Mouse (Mus musculus) gastrocnemius, postnatal 14 days (tissue): ENCODE measurements around the gene D430041D05Rik. TPM values are rescaled to one million over a fixed set of nuclear protein-coding genes. Genes with fewer than 3 reads are reported as not detected.
A peak's percentile ranks its signal among the peaks of the same experiment; 100 is the strongest.

ENCODE experiments used
- DNase-seq: peaks from one replicate; pipeline ENCODE4 v3.0.0; 2021; ENCODE audit warnings: mixed read lengths
- intact Hi-C: fragments of 180-260 bp; cut with DNase I; formaldehyde crosslinking; loops from one replicate; pipeline ENCODE4 v1.15.1; 2025; ENCODE audit warnings: low total_unique reads
- long read RNA-seq, 2 experiments: library from polyadenylated mRNA; stranded (forward); transcript quantifications; one replicate each; pipeline ENCODE4 v2.0.0; 2021
- total RNA-seq, 2 experiments: library from RNA; stranded (reverse); gene quantifications; 2 replicates each; pipeline ENCODE4 v1.2.3; 2021

D430041D05Rik gene
- 1 to 10 TPM; 1.0 to 1.5 TPM for total RNA-seq
- long read RNA-seq, experiment 1, partial matches to known transcripts: 0 of 1 reads
- long read RNA-seq, experiment 1, other reads (novel, unspliced or antisense): 1 of 1 reads
- long read RNA-seq, experiment 2, partial matches to known transcripts: 0 of 1 reads
- long read RNA-seq, experiment 2, other reads (novel, unspliced or antisense): 1 of 1 reads

DNA sequence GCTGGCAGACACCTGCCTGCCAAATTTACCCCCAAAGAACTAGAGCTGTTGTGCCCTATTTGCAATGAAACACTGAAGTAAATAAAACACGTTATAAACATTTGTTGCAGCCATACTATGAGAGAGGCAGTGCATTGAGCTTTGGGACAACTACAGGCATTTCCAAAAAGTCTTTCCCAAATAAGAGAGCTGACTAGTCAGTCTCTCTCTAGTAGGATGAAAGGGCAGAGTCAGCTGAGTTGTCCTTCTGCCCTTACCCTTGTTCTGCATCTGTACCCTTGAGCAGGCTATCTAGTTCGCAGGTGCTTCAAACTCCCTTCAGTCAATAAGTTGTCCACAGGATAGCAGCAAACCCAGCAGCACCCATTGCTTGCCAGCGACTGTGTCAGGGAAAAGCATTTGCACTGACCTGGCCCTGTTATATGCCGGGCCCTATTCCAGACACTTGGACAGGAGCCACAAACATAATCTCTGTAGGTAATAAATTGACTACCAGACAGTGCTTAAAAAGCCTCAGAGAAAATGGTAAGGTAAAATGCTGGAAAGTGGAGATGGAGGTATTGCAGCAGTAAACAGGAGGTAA, at the start of gene D430041D05Rik:
Gene D430041D05Rik (minus strand): TSS at position 51 of the 583 bp plus-strand sequence.
- no peak for DNase-seq
- intact Hi-C loops: no loop called here

DNA sequence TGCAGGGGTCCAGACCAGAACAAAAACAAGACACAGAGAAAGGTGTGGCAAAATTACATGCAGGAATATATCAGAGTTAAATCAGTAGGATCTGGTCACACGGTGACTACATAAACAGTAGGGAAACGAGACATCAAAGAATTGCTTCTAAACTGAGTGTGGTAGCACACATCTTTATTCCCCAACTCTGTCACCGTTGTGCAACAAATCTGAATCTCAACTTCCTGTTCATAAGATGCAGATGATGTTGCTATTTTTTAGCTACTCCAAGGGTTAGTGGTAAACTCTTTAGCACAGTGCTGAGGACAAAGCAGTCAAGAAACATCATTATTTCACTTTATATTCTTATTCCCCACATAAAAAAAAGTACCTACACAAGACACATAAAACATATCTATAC, 49.2 kb upstream of the D430041D05Rik start:
- intact Hi-C loops: no loop called here

DNA sequence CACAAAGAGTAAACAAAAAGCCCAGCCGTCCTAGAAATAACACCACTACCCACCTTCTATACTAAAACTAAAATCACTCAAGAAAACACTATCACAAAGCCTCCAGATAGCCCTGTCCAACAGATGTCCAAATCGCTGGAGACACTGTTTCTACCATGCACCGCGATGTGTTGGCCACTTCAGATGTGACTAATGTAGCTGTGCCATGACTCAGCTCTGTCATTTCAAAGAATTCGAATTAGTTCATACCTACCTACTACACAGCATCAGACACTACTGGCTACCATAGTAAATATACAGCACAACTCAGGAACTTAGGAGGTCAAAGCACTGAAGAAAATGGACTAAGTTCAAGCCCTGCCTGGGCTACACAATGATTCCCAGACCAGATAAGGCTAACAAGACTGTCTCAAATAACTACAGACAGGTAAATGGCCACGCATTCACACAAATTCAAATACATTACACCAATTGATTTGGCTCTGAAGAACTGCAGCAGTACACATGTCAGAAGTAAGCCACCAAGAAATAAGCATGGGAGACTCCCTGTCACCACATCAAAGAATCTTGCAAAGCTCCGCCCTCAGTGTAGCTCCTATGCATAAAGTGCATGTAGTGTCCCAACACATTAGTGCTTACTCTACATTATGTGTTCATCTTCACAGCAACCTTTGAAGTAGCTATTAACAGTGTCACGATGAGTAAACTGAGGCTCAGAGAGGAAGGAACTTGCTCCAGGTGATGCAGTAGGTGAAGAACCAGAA, 47.9 kb upstream of the D430041D05Rik start:
- intact Hi-C loops: no loop called here
- no peak for DNase-seq

More for the DNA sequence above, 49.2 kb upstream of the D430041D05Rik start:
- no peak for DNase-seq

- intact Hi-C loops: no loop called here
- no peak for DNase-seq
Observed at GRCm38 (mm10) chr2:104457106-104457505, 46.3 kb upstream of the D430041D05Rik start.

DNA sequence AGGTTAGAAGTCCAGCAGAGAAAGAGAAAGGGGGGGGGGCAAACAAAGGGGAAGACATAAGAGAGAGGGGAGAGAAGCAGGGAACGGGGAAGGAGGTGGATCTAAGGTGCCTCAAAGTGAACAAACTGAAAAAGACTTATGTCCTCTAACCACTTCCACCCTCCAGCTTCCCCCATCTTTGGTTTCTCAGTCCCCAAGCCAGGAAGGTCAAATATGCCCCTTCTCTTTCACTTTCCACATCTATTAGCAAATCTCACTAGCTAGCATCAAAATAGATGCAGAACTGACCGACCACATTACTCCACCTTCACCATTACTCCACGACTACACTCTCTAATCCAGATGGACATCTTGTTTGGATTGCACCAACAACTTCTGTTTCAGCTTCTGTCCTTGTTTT, 39.9 kb upstream of the D430041D05Rik start:
- intact Hi-C loops: no loop called here
- DNase-seq: no peak

- intact Hi-C loops: loop anchor here (10.0 kb wide), 1 partner anchor 46 kb away; the partner anchor contains the start of gene Hipk3
- no peak for DNase-seq
Observed at GRCm38 (mm10) chr2:104449191-104449590, 38.4 kb upstream of the D430041D05Rik start.

DNA sequence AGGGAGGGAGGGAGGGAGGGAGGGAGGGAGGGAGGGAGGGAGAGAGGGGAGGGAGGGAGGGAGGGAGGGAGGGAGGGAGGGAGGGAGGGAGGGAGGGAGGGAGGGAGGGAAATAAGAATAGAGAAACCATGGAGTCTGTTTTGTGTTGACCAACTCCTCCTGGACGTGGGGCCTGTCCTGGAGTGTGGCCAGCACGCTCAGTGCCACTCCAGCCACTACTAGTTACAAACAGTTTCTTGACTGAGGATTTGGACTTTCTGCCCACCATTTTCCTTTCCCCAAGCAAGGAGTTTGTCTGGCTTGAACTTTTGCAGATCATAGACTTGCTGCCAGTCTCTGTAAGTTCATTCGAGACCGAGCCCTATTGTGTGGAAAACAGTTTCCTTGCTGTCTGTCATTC, 37.4 kb upstream of the D430041D05Rik start:
- intact Hi-C loops: loop anchor here (10.0 kb wide), 1 partner anchor 47 kb away; the partner anchor contains the start of gene Hipk3
- no peak for DNase-seq

- intact Hi-C loops: loop anchor here (10.0 kb wide), 1 partner anchor 49 kb away; the partner anchor contains the start of gene Hipk3
- no peak for DNase-seq
Observed at GRCm38 (mm10) chr2:104446016-104446415, 35.2 kb upstream of the D430041D05Rik start.

GRCm38 (mm10) chr2:104444776-104445175, 34.0 kb upstream of the D430041D05Rik start:
- intact Hi-C loops: loop anchor here (5.0 to 10.0 kb wide), 2 partner anchors 50 to 138 kb away; partner anchors contain the start of gene Hipk3
- peak; percentile 43 for DNase-seq

DNA sequence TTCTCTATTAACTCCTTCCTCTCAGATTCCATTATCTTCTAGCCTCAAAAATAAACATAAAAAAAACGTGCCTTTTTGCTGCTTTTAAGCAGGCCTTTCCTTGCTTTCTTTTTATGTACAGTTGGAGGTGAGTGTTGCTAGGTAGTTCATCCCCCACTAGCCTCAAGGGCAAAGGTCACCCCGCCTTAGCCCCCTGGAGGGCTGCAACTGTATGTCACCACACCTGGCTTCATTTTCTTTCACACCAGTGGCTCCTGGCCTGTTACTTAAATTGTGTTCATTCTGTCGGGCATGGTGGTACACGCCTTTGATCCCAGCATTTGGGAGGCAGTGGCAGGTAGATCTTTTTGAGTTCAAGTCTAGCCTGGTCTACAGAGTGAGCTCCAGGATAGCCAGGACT, 31.5 kb upstream of the D430041D05Rik start:
- intact Hi-C loops: loop anchor here (5.0 to 10.0 kb wide), 2 partner anchors 52 to 140 kb away; partner anchors contain the start of gene Hipk3
- no peak for DNase-seq

GRCm38 (mm10) chr2:104436226-104436625, 25.4 kb upstream of the D430041D05Rik start:
- intact Hi-C loops: no loop called here
- no peak for DNase-seq

- no peak for DNase-seq
- intact Hi-C loops: no loop called here
Observed at GRCm38 (mm10) chr2:104431067-104431466, 20.3 kb upstream of the D430041D05Rik start.

- intact Hi-C loops: no loop called here
- no peak for DNase-seq
Observed at GRCm38 (mm10) chr2:104430566-104430965, 19.8 kb upstream of the D430041D05Rik start.

DNA sequence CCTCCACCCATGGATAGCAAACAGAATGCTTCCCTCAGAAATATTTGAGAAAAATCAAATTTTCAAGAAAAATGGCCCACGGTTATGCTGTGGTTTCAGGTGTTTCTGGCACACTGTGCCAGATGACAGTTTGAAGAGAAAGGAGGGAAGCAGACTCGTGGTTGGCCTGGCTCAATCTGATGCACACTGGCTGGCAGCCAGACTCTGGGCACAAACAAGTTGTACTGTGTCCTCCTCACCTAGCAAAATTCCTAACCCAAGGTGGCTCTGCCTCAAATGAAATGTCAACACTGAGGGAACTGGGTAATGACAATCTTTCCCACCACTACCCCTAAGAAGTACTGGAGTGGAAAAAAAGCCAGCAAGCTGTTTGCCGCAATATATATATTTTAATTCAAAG, 15.3 kb upstream of the D430041D05Rik start:
- intact Hi-C loops: loop anchor here (10.0 kb wide), 1 partner anchor 391 kb away; no protein-coding TSS in a partner anchor
- DNase-seq: no peak

GRCm38 (mm10) chr2:104422230-104422629, 11.4 kb upstream of the D430041D05Rik start:
- intact Hi-C loops: loop anchor here (10.0 kb wide), 1 partner anchor 387 kb away; no protein-coding TSS in a partner anchor
- DNase-seq: no peak

DNA sequence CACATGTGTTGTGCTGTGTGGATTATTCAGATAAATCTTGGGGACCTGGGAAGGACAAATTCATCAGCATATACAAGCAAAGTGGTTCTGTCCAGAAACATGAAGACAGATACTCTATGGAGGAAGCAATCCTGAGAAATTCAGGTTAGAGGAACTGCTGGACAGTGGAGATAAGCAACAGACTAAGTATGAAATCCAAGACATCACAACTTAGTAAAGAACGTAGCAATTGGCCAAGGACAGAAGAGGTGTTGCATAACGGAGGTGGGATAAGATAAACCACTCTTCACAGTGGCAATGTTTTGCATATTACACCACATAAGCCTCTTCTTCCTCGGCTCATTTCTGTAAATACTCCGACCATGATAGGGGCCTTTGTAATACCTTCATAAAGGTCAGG, 10.0 kb upstream of the D430041D05Rik start:
- intact Hi-C loops: loop anchor here (2.0 to 10.0 kb wide), 2 partner anchors 286 to 386 kb away; no protein-coding TSS in a partner anchor
- no peak for DNase-seq

- no peak for DNase-seq
- intact Hi-C loops: loop anchor here (2.0 to 10.0 kb wide), 2 partner anchors 285 to 385 kb away; no protein-coding TSS in a partner anchor
Observed at GRCm38 (mm10) chr2:104419999-104420398, 9.2 kb upstream of the D430041D05Rik start.

GRCm38 (mm10) chr2:104419411-104419810, 8.6 kb upstream of the D430041D05Rik start:
- no peak for DNase-seq

GRCm38 (mm10) chr2:104413011-104413410, 2.2 kb upstream of the D430041D05Rik start:
- DNase-seq: no peak
- intact Hi-C loops: no loop called here

More at GRCm38 (mm10) chr2:104419411-104419810, 8.6 kb upstream of the D430041D05Rik start:
- intact Hi-C loops: no loop called here

DNA sequence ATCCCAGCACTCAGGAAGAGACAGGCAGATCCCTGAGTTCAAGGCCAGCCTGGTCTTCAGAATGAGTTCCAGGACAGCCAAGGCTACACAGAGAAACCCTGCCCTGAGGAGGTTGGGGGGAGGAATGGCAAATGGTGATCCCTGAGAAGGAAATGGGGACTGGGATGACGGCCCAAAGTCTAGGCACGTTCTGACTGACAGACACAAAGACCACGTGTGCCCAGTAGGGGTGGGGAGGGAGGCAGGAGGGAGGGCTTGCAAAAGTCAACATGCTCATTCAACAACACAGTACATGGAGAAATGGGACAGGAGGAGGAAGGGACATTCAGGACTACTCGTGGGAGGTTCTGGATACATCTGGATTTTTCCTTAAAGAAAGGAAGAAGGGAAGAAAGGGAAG, 1.7 kb upstream of the D430041D05Rik start:
- intact Hi-C loops: no loop called here
- no peak for DNase-seq
